Mouse (Mus musculus) stomach, postnatal 0 days (tissue): Measurements from ENCODE around the gene Foxn3. TPM values are rescaled to one million over a fixed set of nuclear protein-coding genes. Genes with fewer than 3 reads are reported as not detected.

Experiments
- ATAC-seq: fragments of 200-750 bp; cut with Nextera tagmentation; 2 replicates; pipeline ENCODE4 v1.8.0; 2017; ENCODE audit not compliant: low FRiP score, low TSS enrichment
- DNase-seq: peaks from one replicate; pipeline ENCODE4 v3.0.0-alpha.2; 2016; ENCODE audit warnings: low spot score
- H3K27ac ChIP-seq: fragments of 300-500 bp; sonication (generic); replicated peaks from 2 replicates; pipeline ENCODE4 v1.5.1; 2014; ENCODE audit warnings: mild to moderate bottlenecking, control low read depth
- H3K27me3 ChIP-seq: fragments of 300-500 bp; sonication (generic); 2 replicates; pipeline ENCODE4 v1.6.1; 2014; ENCODE audit warnings: low read length; ENCODE audit not compliant: control insufficient read depth, insufficient read depth
- H3K36me3 ChIP-seq: fragments of 300-500 bp; sonication (generic); 2 replicates; pipeline ENCODE4 v1.6.1; 2014; ENCODE audit warnings: low read length, mixed read lengths; ENCODE audit not compliant: control insufficient read depth, insufficient read depth
- H3K4me1 ChIP-seq: fragments of 300-500 bp; sonication (generic); replicated peaks from 2 replicates; pipeline ENCODE4 v1.6.1; 2014; ENCODE audit warnings: antibody characterized with exemption; ENCODE audit not compliant: control insufficient read depth, insufficient read depth
- H3K4me2 ChIP-seq: fragments of 300-500 bp; sonication (generic); replicated peaks from 2 replicates; pipeline ENCODE4 v1.6.1; 2014; ENCODE audit warnings: low read depth, mild to moderate bottlenecking, control low read depth, moderate library complexity
- H3K4me3 ChIP-seq: fragments of 300-500 bp; sonication (generic); 2 replicates; pipeline ENCODE4 v1.5.1; 2014; ENCODE audit warnings: low read depth, low read length, control low read depth
- H3K9ac ChIP-seq: fragments of 300-500 bp; sonication (generic); 2 replicates; pipeline ENCODE4 v1.6.1; 2014; ENCODE audit warnings: mild to moderate bottlenecking, low read length, control low read depth, mixed read lengths
- H3K9me3 ChIP-seq: fragments of 300-500 bp; sonication (generic); 2 replicates; pipeline ENCODE4 v1.6.1; 2016; ENCODE audit warnings: low read length; ENCODE audit not compliant: control insufficient read depth
- CTCF ChIP-seq: IDR thresholded peaks from 2 replicates; pipeline ENCODE4 v1.5.1; 2016; ENCODE audit warnings: antibody characterized with exemption, low read depth, mild to moderate bottlenecking, moderate library complexity
- EP300 ChIP-seq: optimal IDR thresholded peaks from 2 replicates; pipeline ENCODE3; 2016; ENCODE audit warnings: antibody characterized with exemption
- WGBS: fragments of 180-500 bp; shearing (Covaris S2); extraction: QIAGEN DNeasy Blood & Tissue Kit; methylation state at CpG from one replicate; pipeline ENCODE4 v1.1.7; 2014; 5-methylcytosine and 5-hydroxymethylcytosine counted together
- polyA plus RNA-seq: library from polyadenylated mRNA; unstranded; fragments of >200 nt; fragmentation: Nextera tagmentation; extraction: Ambion mirVana; gene quantifications from 2 replicates; pipeline ENCODE4 v1.2.1, GENCODE M21; 2015

The Foxn3 gene
- polyA plus RNA-seq, 1 experiment from 2014 or later = 40.1 TPM

- Histone ChIP-seq H3K9me3 (no peaks in the 10 kb centered on the region), H3K27ac (no peak overlapping the region), H3K4me3 (no peak overlapping the region), H3K4me1 (peaks cover 6% of the 10 kb centered on the region; the same call in 1 of the 2 replicates), H3K27me3 (no peaks in the 10 kb centered on the region), H3K36me3 (no peaks in the 10 kb centered on the region), H3K9ac (no peak overlapping the region), H3K4me2 (no peak overlapping the region)
- TF ChIP-seq EP300 (no peak), CTCF (no peak)
- DNase-seq = no peak
- WGBS = 77% methylated on average over 7 of the region's 7 CpGs
- ATAC-seq = no peak
These were observed 346.2 kb downstream of the Foxn3 start for GRCm38 (mm10) chr12:99217145-99217698.

- no peak for DNase-seq
- no peak for ATAC-seq
- TF ChIP-seq EP300 (no peak), CTCF (no peak)
- WGBS = 61% methylated on average over 5 of the region's 5 CpGs
- Histone ChIP-seq H3K27ac (no peak overlapping the region), H3K4me2 (no peak overlapping the region), H3K9me3 (no peaks in the 10 kb centered on the region), H3K4me3 (no peak overlapping the region), H3K27me3 (no peaks in the 10 kb centered on the region), H3K36me3 (no peaks in the 10 kb centered on the region), H3K4me1 (peaks cover 6% of the 10 kb centered on the region; the same call in 1 of the 2 replicates), H3K9ac (0 out of 2 replicates have a peak overlapping the region, but pooled peaks have one; percentile 18)
These were observed 347.0 kb downstream of the Foxn3 start for GRCm38 (mm10) chr12:99216341-99216761.

GRCm38 (mm10) chr12:99215521-99216255 is 347.7 kb downstream of the Foxn3 start:
- Histone ChIP-seq H3K4me2 (no peak overlapping the region), H3K27ac (no peak overlapping the region), H3K27me3 (no peaks in the 10 kb centered on the region), H3K9me3 (no peaks in the 10 kb centered on the region), H3K4me1 (peaks cover 6% of the 10 kb centered on the region; the same call in 1 of the 2 replicates), H3K36me3 (no peaks in the 10 kb centered on the region), H3K4me3 (no peak overlapping the region), H3K9ac (0 out of 2 replicates have a peak overlapping the region, but pooled peaks have one; percentile 18)
- DNase-seq (peak; percentile 25), ATAC-seq (peak; percentile 61; the same call in 1 of the 2 replicates)
- WGBS = 54% methylated on average over 11 of the region's 11 CpGs
- TF ChIP-seq CTCF (peak; percentile 63), EP300 (no peak)

GRCm38 (mm10) chr12:99214098-99214497 is 349.3 kb downstream of the Foxn3 start:
- Histone ChIP-seq H3K27ac (no peak overlapping the region), H3K27me3 (no peaks in the 10 kb centered on the region), H3K4me3 (no peak overlapping the region), H3K9ac (no peak overlapping the region), H3K9me3 (no peaks in the 10 kb centered on the region), H3K36me3 (no peaks in the 10 kb centered on the region), H3K4me2 (no peak overlapping the region), H3K4me1 (peaks cover 6% of the 10 kb centered on the region; the same call in 1 of the 2 replicates)
- DNase-seq = no peak
- TF ChIP-seq CTCF (no peak), EP300 (no peak)
- 53% methylated on average over 5 of the region's 5 CpGs for WGBS
- no peak for ATAC-seq

GRCm38 (mm10) chr12:99213218-99213617 is 350.2 kb downstream of the Foxn3 start:
- no peak for ATAC-seq
- no peaks in the 10 kb centered on the region; the same call in 1 of the 2 replicates for H3K36me3 ChIP-seq
- no peaks in the 10 kb centered on the region for H3K9me3 ChIP-seq
- H3K9ac ChIP-seq = no peak overlapping the region
- 88% methylated on average over 12 of the region's 12 CpGs for WGBS
- no peak overlapping the region for H3K4me3 ChIP-seq
- no peaks in the 10 kb centered on the region for H3K27me3 ChIP-seq
- H3K4me2 ChIP-seq = no peak overlapping the region
- H3K4me1 ChIP-seq = peaks cover 6% of the 10 kb centered on the region; the same call in 1 of the 2 replicates
- H3K27ac ChIP-seq = no peak overlapping the region
- TF ChIP-seq EP300 (no peak), CTCF (no peak)
- no peak for DNase-seq

GRCm38 (mm10) chr12:99209801-99210200 is 353.6 kb downstream of the Foxn3 start:
- Histone ChIP-seq H3K27me3 (no peaks in the 10 kb centered on the region), H3K4me3 (no peak overlapping the region), H3K4me1 (no peaks in the 10 kb centered on the region), H3K9ac (no peak overlapping the region), H3K9me3 (no peaks in the 10 kb centered on the region), H3K36me3 (no peaks in the 10 kb centered on the region; the same call in 1 of the 2 replicates), H3K27ac (no peak overlapping the region), H3K4me2 (no peak overlapping the region)
- DNase-seq (no peak), ATAC-seq (no peak)
- no peak for TF ChIP-seq EP300
- TF ChIP-seq CTCF = no peak
- 79% methylated on average over 8 of the region's 8 CpGs for WGBS
